Mouse (Mus musculus): ENCODE data around the gene Kcnip2. TPM values are rescaled to one million over a fixed set of nuclear protein-coding genes. Genes with fewer than 3 reads are reported as not detected.

Gene Kcnip2
- polyA plus RNA-seq, 1 experiment from 2014 or later: 3.0 TPM

- ATAC-seq: no peak
Measured at GRCm38 (mm10) chr19:45758671-45759070, 57.2 kb downstream of the Kcnip2 start.

GRCm38 (mm10) chr19:45753551-45753950 lies 62.3 kb downstream of the Kcnip2 start:
- no peak overlapping the region for H3K4me2 ChIP-seq (replicated peaks)
- H3K27ac ChIP-seq: no peak overlapping the region
- WGBS: 95% methylated on average over 3 of the region's 3 CpGs
- peaks cover 10% of the 10 kb centered on the region for H3K4me1 ChIP-seq (replicated peaks)
- H3K9ac ChIP-seq (replicated peaks): no peak overlapping the region
- peaks cover 3% of the 10 kb centered on the region; the same call in 1 of the 2 replicates for H3K27me3 ChIP-seq
- H3K36me3 ChIP-seq: peaks cover 68% of the 10 kb centered on the region
- H3K9me3 ChIP-seq: no peaks in the 10 kb centered on the region
- H3K4me3 ChIP-seq (replicated peaks): no peak overlapping the region
- ATAC-seq: no peak

More at GRCm38 (mm10) chr19:45758671-45759070, 57.2 kb downstream of the Kcnip2 start:
- no peak overlapping the region for H3K4me3 ChIP-seq (replicated peaks)
- H3K27ac ChIP-seq: no peak overlapping the region
- H3K4me1 ChIP-seq (replicated peaks): no peaks in the 10 kb centered on the region
- H3K36me3 ChIP-seq: peaks cover 91% of the 10 kb centered on the region
- no peak overlapping the region for H3K4me2 ChIP-seq (replicated peaks)
- no peak overlapping the region for H3K9ac ChIP-seq (replicated peaks)
- no peaks in the 10 kb centered on the region for H3K9me3 ChIP-seq
- 92% methylated on average over 5 of the region's 5 CpGs for WGBS
- no peaks in the 10 kb centered on the region for H3K27me3 ChIP-seq

- Histone ChIP-seq H3K9me3 (no peaks in the 10 kb centered on the region), H3K27me3 (peaks cover 14% of the 10 kb centered on the region), H3K4me3 (replicated peaks) (no peak overlapping the region), H3K9ac (replicated peaks) (no peak overlapping the region), H3K4me2 (replicated peaks) (no peak overlapping the region), H3K27ac (no peak overlapping the region), H3K4me1 (replicated peaks) (peaks cover 20% of the 10 kb centered on the region), H3K36me3 (peaks cover 55% of the 10 kb centered on the region)
- 92% methylated on average over 7 of the region's 7 CpGs for WGBS
- no peak for ATAC-seq
Measured at GRCm38 (mm10) chr19:45751881-45752280, 64.0 kb downstream of the Kcnip2 start.

GRCm38 (mm10) chr19:45749243-45750043 lies 66.4 kb downstream of the Kcnip2 start, which contains the start of gene Npm3:
Gene Npm3, minus strand, starts transcription at chr19:45749591.
- Histone ChIP-seq H3K4me1 (replicated peaks) (peaks cover 29% of the 10 kb centered on the region), H3K27ac (no peak within 1 kb of the TSS), H3K4me2 (replicated peaks) (peak within 1 kb of the TSS; percentile 99), H3K27me3 (peaks cover 39% of the 10 kb centered on the region), H3K9ac (replicated peaks) (peak within 1 kb of the TSS; percentile 80), H3K4me3 (replicated peaks) (peak within 1 kb of the TSS; percentile 89), H3K9me3 (no peaks in the 10 kb centered on the region), H3K36me3 (peaks cover 32% of the 10 kb centered on the region)
- peak; percentile 82 for ATAC-seq
- under 1% methylated on average over 59 of the region's 60 CpGs for whole genome bisulfite sequencing

- Histone ChIP-seq H3K4me1 (replicated peaks) (peaks cover 29% of the 10 kb centered on the region), H3K36me3 (peaks cover 25% of the 10 kb centered on the region), H3K4me3 (replicated peaks) (peak overlapping the region; percentile 89), H3K9me3 (no peaks in the 10 kb centered on the region), H3K27me3 (peaks cover 46% of the 10 kb centered on the region), H3K4me2 (replicated peaks) (peak overlapping the region; percentile 99), H3K9ac (replicated peaks) (peak overlapping the region; percentile 80), H3K27ac (no peak overlapping the region)
- no peak; the same call in 1 of the 2 replicates for ATAC-seq
- WGBS: 2% methylated on average over 33 of the region's 33 CpGs
Measured at GRCm38 (mm10) chr19:45748691-45749242, 67.1 kb downstream of the Kcnip2 start.

GRCm38 (mm10) chr19:45748206-45748605 lies 67.7 kb downstream of the Kcnip2 start:
- ATAC-seq: no peak
- H3K4me1 ChIP-seq (replicated peaks): peaks cover 31% of the 10 kb centered on the region
- no peaks in the 10 kb centered on the region for H3K9me3 ChIP-seq
- H3K4me3 ChIP-seq (replicated peaks): peak overlapping the region; percentile 89
- peak overlapping the region; percentile 80 for H3K9ac ChIP-seq (replicated peaks)
- H3K27ac ChIP-seq: no peak overlapping the region
- 50% methylated on average over 9 of the region's 9 CpGs for WGBS
- peaks cover 51% of the 10 kb centered on the region for H3K27me3 ChIP-seq
- H3K4me2 ChIP-seq (replicated peaks): peak overlapping the region; percentile 99
- H3K36me3 ChIP-seq: peaks cover 22% of the 10 kb centered on the region

GRCm38 (mm10) chr19:45747028-45747867 lies 68.6 kb downstream of the Kcnip2 start:
- H3K4me3 ChIP-seq (replicated peaks): no peak overlapping the region
- ATAC-seq: no peak
- no peak overlapping the region for H3K9ac ChIP-seq (replicated peaks)
- 36% methylated on average over 11 of the region's 11 CpGs for WGBS
- peaks cover 61% of the 10 kb centered on the region for H3K27me3 ChIP-seq
- H3K4me1 ChIP-seq (replicated peaks): peaks cover 40% of the 10 kb centered on the region
- no peak overlapping the region for H3K4me2 ChIP-seq (replicated peaks)
- H3K36me3 ChIP-seq: peaks cover 12% of the 10 kb centered on the region
- H3K27ac ChIP-seq: no peak overlapping the region
- H3K9me3 ChIP-seq: no peaks in the 10 kb centered on the region

- ATAC-seq: no peak
- 9% methylated on average over 29 of the region's 29 CpGs for WGBS
- H3K4me3 ChIP-seq (replicated peaks): no peak overlapping the region
- H3K4me2 ChIP-seq (replicated peaks): no peak overlapping the region
- H3K27ac ChIP-seq: no peak overlapping the region
- H3K9me3 ChIP-seq: no peaks in the 10 kb centered on the region
- no peak overlapping the region for H3K9ac ChIP-seq (replicated peaks)
- H3K27me3 ChIP-seq: peaks cover 69% of the 10 kb centered on the region
- H3K4me1 ChIP-seq (replicated peaks): peaks cover 48% of the 10 kb centered on the region
- H3K36me3 ChIP-seq: peaks cover 4% of the 10 kb centered on the region; the same call in 1 of the 2 replicates
Measured at GRCm38 (mm10) chr19:45746153-45747020, 69.5 kb downstream of the Kcnip2 start.

- no peak overlapping the region for H3K27ac ChIP-seq
- 0 out of 2 replicates have a peak, but pooled peaks cover 4% of the 10 kb centered on the region for H3K36me3 ChIP-seq
- H3K4me1 ChIP-seq (replicated peaks): peaks cover 51% of the 10 kb centered on the region
- WGBS: 1% methylated on average over 32 of the region's 32 CpGs
- no peak overlapping the region for H3K9ac ChIP-seq (replicated peaks)
- H3K27me3 ChIP-seq: peaks cover 78% of the 10 kb centered on the region
- no peak overlapping the region for H3K4me3 ChIP-seq (replicated peaks)
- no peak for ATAC-seq
- H3K9me3 ChIP-seq: no peaks in the 10 kb centered on the region
- no peak overlapping the region; the same call in 1 of the 2 replicates for H3K4me2 ChIP-seq (replicated peaks)
Measured at GRCm38 (mm10) chr19:45745344-45746152, 70.3 kb downstream of the Kcnip2 start.

GRCm38 (mm10) chr19:45743619-45744018 lies 72.2 kb downstream of the Kcnip2 start:
- H3K27ac ChIP-seq: no peak overlapping the region
- no peak overlapping the region for H3K4me2 ChIP-seq (replicated peaks)
- H3K4me1 ChIP-seq (replicated peaks): peaks cover 41% of the 10 kb centered on the region
- no peak for ATAC-seq
- H3K36me3 ChIP-seq: 0 out of 2 replicates have a peak, but pooled peaks cover 4% of the 10 kb centered on the region
- H3K27me3 ChIP-seq: peaks cover 95% of the 10 kb centered on the region
- 21% methylated on average over 7 of the region's 7 CpGs for WGBS
- no peak overlapping the region for H3K9ac ChIP-seq (replicated peaks)
- H3K4me3 ChIP-seq (replicated peaks): 0 out of 2 replicates have a peak overlapping the region, but pooled peaks have one; percentile 40
- no peaks in the 10 kb centered on the region for H3K9me3 ChIP-seq

Data from midbrain, embryonic 13.5 days (tissue).